Mouse (Mus musculus): ENCODE measurements around the gene Mdh2.

Gene Mdh2

GRCm38 (mm10) chr5:135778471-135779445 lies at the start of gene Mdh2:
Mdh2 (plus strand) TSS chr5:135778480.
- peak; percentile 100 for DNase-seq (ENCODE audit: low spot score)

- no peak for DNase-seq (ENCODE audit: low spot score)
Measured at GRCm38 (mm10) chr5:135729351-135729750, 48.9 kb upstream of the Mdh2 start.

GRCm38 (mm10) chr5:135730278-135730677 lies 48.0 kb upstream of the Mdh2 start:
- DNase-seq (ENCODE audit: low spot score), result no peak

- DNase-seq (ENCODE audit: low spot score), result peak; percentile 85
Measured at GRCm38 (mm10) chr5:135730916-135731315, 47.4 kb upstream of the Mdh2 start.

GRCm38 (mm10) chr5:135731322-135731721 lies 47.0 kb upstream of the Mdh2 start:
- DNase-seq (ENCODE audit: low spot score), result no peak

GRCm38 (mm10) chr5:135733071-135733470 lies 45.2 kb upstream of the Mdh2 start:
- DNase-seq (ENCODE audit: low spot score), result no peak

- DNase-seq (ENCODE audit: low spot score), result no peak
Measured at GRCm38 (mm10) chr5:135734057-135734680, 44.1 kb upstream of the Mdh2 start.

- DNase-seq (ENCODE audit: low spot score), result no peak
Measured at GRCm38 (mm10) chr5:135735741-135736140, 42.5 kb upstream of the Mdh2 start.

- DNase-seq (ENCODE audit: low spot score), result no peak
Measured at GRCm38 (mm10) chr5:135736544-135736943, 41.7 kb upstream of the Mdh2 start.

GRCm38 (mm10) chr5:135737154-135737553 lies 41.1 kb upstream of the Mdh2 start:
- peak; percentile 45 for DNase-seq (ENCODE audit: low spot score)

GRCm38 (mm10) chr5:135738266-135738665 lies 40.0 kb upstream of the Mdh2 start:
- DNase-seq (ENCODE audit: low spot score), result no peak

- peak; percentile 64 for DNase-seq (ENCODE audit: low spot score)
Measured at GRCm38 (mm10) chr5:135742156-135742555, 36.1 kb upstream of the Mdh2 start.

GRCm38 (mm10) chr5:135742941-135743740 lies 35.1 kb upstream of the Mdh2 start:
- peak; percentile 86 for DNase-seq (ENCODE audit: low spot score)

- peak; percentile 94 for DNase-seq (ENCODE audit: low spot score)
Measured at GRCm38 (mm10) chr5:135743741-135744609, 34.3 kb upstream of the Mdh2 start, which contains the start of gene Tmem120a. Tmem120a (minus strand) TSS chr5:135744448.

GRCm38 (mm10) chr5:135744742-135745141 lies 33.5 kb upstream of the Mdh2 start:
- DNase-seq (ENCODE audit: low spot score), result no peak

- DNase-seq (ENCODE audit: low spot score), result peak; percentile 77
Measured at GRCm38 (mm10) chr5:135751041-135751440, 27.2 kb upstream of the Mdh2 start.

GRCm38 (mm10) chr5:135751595-135751994 lies 26.7 kb upstream of the Mdh2 start:
- peak; percentile 43 for DNase-seq (ENCODE audit: low spot score)

GRCm38 (mm10) chr5:135761881-135762280 lies 16.4 kb upstream of the Mdh2 start:
- DNase-seq (ENCODE audit: low spot score), result peak; percentile 72

GRCm38 (mm10) chr5:135763526-135763925 lies 14.8 kb upstream of the Mdh2 start:
- peak; percentile 85 for DNase-seq (ENCODE audit: low spot score)

GRCm38 (mm10) chr5:135764971-135765370 lies 13.3 kb upstream of the Mdh2 start:
- no peak for DNase-seq (ENCODE audit: low spot score)

- DNase-seq (ENCODE audit: low spot score), result no peak
Measured at GRCm38 (mm10) chr5:135772519-135772918, 5.8 kb upstream of the Mdh2 start.
